Mouse (Mus musculus) ZHBTc4 (cell line): ENCODE data around the gene Fbxw11.

Source experiments
- DNase-seq: peaks from one replicate; pipeline ENCODE4 v3.0.0-alpha.2; 2011; ENCODE audit warnings: low read depth, low spot score

The Fbxw11 gene

DNA sequence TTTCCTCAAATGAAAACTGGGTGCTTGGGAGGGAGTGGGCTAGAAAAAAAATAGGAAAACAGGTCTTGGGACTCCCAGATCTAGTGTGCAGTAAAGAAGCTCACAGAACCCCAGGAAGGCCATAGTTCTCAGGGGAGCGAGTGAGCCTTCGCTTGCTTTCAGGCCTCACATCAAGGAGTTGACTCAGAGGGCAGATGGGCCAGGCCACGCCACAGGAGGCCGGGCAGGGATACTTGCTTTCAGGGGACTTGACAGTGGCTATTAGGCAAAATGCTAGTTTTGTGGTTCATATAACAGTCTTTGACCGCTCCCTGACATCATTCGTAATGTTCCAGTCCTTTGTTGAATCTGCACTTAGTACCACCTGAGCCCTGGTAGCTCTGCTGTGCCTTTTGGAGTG, 18.6 kb upstream of the Fbxw11 start:
- no peak for DNase-seq

DNA sequence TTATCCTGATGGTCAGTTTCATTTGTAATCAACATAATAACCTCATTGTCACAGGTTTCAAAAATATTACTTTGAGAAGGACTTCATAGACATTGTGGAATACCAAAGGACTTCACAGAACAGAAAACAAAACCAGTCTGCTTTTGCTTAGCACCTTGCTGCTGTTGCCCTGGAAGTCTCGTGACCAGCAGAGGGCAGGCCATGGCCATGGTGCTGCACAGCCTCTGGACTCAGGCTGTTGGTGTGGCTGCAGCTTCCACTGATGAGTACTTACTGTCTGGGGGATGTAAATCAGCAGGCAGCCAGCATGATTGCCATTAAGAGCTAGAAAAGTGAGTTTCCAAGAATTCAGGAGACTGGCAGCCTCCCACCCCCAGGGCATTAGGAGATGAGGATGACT, 16.8 kb upstream of the Fbxw11 start:
- DNase-seq: peak; percentile 55

DNA sequence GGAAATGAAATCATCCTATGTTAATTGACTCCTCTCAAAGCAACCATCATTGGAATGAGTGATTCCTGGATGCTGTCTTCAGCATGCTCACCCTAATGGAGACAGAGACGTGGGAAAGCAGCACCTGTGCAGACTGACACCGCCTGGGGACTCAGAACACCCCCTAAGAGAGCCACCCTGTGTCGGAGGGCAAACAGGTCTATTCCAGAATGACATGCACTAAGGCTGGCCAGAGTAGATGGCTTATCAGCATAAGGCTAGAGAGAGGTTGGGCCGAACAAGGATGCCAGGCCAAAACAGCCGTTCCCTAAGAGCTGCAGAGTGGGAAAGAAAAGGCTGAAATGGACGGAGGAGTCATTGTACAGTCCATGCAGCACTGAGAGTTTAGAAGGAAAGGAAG, 16.4 kb upstream of the Fbxw11 start:
- DNase-seq: no peak

DNA sequence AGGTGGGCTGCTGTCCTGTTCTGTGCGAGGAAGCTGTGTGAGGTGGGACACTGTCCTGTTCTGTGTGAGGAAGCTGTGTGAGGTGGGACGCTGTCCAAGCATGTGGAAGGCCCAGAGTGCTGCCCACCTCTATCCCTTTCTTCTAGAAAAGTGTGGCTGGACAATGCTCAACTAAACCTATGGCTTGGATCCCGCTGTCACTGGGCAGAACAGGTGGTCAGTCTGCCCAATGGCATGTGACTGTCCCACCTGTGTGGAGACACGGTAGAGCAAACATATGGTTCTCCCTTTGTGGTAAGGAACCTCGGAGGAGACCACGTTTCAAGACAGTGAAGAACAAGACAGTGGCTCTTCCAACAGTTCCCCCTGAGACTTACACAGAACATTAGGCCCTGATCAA, 14.6 kb upstream of the Fbxw11 start:
- DNase-seq: no peak

DNA sequence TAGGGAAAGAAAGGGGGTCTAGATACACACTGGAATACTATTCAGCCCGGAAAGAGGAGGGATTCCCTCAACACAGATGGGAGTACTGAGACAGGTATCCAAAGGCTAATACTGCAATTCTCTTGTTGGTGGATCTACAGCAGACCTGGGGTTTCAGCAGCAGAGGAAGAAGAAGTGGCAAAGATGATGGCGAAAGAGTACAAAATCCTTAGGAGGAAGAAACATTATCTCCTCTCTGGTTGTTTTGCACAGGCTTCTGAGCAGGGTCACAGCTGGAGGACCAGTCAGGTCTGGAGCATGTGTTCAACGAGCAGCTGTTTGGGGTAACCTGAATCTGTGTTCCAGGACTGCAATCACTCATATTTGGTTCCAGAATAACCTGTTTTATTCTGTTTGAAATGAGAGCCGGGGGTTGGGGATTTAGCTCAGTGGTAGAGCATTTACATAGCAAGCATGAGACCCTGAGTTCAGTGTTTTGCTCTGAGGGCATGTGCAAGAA, 12.8 kb upstream of the Fbxw11 start:
- DNase-seq: no peak

DNA sequence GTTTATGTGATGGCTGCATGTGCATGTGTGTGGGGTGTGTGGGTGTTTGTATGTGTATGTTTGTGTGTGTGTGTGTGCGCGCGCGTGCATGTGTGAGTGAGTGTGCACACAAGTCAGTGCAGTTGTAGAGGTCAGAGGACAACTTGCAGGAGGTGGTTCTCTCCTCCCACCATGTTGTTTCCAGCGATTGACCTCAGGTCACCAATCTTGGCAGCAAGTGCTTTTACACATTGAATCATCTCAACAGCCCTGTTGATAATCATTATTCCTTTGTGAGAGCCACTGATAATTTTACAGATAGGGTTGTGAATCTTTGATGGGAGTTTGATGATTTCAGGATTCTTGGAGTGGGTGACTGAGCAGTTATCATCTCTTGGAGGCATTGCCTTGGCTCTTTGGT, 9.9 kb upstream of the Fbxw11 start:
- no peak for DNase-seq

DNA sequence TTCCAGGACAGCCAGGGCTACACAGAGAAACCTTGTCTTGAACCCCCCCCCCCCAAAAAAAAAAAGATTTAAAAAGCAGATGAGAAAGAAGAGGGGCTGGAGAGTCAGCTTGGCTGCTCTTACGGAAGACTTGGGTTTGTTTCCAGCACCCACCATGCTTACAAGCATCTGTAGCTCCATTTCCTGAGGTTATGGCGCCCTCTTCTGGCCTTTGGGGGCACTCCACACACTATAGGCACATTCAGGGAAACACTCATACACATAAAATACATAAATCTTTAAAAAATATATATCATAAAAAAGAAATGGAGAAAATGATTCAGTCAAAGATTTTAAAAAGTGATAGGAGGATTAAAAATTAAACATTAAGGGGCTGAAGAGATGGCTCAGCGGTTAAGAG, 9.0 kb upstream of the Fbxw11 start:
- peak; percentile 81 for DNase-seq

DNA sequence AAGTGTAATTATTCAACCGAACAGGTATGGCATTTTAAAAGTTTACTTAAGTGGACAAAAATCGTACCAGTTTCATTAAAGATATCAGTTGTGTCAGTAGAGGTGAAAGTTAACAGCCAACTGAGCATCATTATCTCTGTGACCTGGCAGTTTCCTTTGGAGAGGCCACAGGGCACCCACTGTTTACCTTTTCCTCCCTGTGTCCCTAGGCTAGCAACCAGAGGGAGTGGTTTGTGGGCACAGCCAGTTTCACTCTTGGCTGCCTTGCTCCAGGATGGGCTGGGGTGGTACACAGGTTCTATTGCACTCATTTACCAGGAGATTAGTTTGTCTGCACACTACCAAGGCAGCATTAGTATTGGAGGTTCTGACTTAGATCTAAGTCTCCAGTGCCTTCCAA, 8.4 kb upstream of the Fbxw11 start:
- no peak for DNase-seq

DNA sequence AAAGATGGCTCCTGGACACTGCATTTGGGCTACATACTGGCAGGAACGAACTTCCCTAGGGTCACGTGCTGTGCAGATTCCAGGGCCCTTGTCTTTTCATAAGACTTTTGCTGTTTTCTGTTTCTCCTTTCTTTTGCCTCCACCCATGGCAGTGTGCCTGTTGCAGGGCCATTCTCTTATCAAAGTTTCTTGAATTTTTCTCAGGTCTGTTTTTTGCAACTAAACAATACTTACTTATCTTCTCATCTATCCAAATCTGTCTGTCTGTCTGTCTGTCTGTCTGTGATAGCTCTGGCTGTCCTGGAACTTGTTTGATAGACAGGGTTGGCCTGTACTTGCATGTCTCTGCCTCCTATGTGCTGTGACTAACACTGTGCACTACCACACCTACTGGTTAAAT, 7.7 kb upstream of the Fbxw11 start:
- no peak for DNase-seq

DNA sequence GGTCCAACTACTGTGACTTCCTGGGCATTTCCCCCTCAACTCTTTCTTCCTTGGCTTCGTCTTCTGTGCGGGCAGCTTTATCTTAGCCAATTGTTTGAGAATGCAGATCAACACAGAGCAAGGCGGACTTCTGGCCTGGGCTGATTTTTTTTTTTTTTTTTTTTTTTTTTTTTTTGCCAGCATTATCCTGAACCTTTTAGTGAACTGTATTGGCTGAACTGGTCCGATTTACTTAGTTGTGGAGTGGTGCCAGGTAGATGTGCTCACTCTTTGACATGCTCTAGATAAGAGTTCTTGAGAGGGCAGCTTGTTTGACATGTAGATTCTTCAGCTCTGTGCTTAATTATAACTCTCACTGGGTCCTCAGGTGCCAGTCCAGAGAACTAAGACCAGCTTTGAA, 6.2 kb upstream of the Fbxw11 start:
- DNase-seq: no peak

DNA sequence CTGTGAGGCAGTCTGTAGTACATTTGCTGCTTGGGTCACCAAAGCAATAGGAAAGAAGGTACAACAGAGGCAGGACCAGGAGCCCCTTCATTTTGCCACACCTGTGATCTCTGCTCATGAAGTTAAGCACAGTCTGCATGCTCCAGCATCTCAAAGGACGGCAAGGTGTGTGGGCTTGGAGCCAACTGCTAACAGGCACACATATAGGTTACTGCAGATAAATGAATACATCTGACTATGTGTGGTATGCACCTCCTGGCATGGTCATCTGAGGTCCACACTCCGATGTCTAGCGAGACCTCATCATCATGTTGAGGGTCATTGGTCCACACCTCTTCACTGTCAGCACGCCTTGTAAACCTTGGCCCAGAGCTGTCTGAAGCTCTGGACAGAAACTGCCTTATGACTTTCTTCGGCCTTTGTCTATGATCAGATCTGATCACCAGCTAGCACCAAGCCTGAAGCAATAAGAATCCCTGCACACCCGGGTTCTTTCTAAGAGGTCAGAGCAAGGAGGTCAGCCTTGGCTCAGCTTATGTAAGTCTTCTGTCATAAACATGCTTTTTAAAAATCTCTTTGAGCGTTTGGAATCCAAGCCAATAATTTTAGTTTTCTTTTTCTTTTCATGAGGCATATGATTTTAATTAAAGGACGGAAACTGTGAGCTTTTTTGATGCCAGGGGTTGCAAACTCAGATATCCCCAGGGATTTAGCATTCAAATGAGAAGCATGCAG, 3.8 kb upstream of the Fbxw11 start:
- no peak for DNase-seq

DNA sequence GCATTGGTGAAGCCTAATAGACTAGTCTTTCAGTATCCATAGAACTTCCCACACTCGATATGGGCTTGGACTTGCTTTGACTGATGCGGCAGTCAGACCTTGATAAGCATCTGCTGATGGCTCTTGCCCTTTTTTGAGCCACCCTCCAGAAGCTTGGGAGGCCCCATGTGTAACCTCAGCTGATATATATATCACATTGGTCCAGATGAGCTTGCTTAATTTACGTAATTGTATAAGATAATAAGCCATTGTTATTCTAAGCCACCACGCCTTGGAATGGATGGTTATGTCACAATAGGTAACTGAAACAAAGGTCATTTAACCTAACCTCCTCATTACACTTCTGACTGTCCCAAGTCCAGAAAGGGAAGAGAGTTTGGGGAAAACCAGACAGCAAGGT, 1.9 kb upstream of the Fbxw11 start:
- peak; percentile 47 for DNase-seq

DNA sequence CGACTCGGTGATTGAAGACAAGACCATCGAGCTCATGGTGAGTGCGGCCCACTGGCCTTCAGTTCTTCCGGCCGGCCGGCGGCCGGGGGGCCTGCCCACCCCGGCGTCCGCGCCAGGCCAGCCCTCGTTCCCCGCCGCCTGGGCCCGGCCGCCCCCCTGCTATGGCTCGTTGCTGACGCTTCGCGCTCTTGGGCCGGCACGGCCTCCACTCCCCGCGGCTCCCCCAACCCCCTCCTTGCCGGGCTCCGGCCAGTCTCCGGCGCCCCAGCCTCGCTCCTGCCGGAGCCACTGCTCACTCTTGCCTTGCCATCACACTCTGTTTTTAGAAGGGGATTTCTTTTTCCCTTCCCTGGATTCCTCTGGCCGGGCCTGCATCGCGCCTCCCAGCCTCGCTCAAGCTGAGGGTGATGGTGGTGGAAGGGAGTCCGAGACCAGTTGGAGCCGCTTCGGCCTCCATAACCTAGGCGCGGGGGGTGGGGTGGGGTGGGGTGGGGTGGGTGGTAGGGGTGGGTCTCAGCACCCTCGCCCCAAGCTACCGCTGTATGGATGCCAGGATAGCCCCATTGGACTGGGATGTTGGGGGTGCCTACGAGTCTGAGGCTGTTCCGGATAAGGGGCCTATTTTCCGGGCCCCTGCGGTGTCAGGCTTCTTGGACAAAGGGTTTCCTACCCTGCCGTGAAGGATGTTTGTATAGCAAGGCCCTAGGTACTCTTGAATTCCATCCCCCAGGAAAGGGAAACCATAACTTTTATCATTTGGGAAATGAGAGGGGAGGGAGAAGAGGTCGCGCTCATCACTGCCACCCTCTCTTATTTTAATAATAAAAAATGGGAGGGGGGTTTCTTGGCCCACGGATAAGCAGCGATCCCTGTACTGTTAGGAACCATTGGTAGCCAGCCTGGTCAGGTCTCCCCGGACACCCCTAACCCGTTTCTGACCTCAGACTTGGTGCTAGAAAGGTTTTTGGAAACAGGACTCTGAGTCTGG, 669 bp downstream of the Fbxw11 start:
- peak; percentile 42 for DNase-seq

DNA sequence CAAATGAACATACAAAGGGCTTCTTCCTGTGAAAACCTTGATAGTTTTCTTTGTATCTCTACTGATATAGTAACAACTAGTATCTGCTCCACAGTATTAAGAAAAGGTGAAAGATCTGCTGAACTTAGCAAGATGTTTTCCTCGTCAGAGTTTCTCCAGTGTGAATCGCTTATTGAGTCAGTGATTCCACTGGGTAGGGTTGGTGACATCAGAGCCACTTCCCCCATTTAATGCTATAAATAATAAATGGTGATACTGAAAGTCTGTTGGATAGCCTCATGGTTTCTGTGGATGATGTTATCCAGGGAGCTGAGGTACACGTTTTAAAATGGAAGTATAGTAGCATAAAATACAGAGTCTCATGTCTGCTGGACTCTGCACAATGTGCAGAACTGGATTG, 1.5 kb downstream of the Fbxw11 start:
- DNase-seq: no peak

DNA sequence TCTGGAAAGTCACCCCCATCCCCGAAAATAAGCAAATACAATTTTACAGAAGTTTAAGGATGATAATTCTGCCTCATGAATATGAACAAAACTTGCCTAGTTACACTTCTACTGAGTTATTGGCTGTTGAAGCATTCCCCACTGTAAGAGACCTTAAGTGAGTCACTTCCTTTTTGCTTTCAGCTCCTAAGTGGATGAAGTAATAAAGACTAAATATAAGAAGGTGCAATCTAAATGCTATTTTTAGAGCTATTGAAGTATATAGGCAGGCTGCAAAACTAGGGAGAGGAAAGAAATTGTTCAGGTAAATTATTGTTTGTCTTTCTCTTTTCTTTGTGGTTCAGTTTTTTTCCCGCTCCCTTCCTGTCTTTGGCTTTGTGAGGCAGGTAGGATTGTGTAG, 4.7 kb downstream of the Fbxw11 start:
- DNase-seq: no peak

DNA sequence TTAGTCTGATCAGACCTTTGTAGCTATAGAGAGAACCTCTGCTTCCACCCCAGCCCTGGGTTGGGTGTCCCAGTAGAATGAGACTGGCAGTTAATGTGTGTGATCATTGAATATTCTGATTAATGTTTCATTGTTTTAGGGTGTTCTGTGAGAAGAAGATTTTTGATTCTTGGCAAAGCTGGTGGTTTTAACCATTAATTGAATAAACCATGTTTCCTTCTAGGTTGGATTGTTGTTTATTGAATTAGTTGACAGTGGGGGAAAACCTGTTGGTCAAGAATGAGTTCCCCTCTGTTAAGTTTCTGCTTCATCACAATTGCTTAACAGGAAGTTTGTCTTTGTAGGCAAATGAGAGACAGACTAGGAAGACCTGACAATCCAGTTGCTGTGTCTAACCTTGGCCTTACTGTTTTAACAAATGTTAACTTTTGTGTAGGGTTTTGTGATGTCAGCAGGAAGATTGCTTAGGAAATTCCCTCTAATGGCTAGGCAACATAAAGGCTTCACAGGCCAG, 7.8 kb downstream of the Fbxw11 start:
- DNase-seq: no peak

DNA sequence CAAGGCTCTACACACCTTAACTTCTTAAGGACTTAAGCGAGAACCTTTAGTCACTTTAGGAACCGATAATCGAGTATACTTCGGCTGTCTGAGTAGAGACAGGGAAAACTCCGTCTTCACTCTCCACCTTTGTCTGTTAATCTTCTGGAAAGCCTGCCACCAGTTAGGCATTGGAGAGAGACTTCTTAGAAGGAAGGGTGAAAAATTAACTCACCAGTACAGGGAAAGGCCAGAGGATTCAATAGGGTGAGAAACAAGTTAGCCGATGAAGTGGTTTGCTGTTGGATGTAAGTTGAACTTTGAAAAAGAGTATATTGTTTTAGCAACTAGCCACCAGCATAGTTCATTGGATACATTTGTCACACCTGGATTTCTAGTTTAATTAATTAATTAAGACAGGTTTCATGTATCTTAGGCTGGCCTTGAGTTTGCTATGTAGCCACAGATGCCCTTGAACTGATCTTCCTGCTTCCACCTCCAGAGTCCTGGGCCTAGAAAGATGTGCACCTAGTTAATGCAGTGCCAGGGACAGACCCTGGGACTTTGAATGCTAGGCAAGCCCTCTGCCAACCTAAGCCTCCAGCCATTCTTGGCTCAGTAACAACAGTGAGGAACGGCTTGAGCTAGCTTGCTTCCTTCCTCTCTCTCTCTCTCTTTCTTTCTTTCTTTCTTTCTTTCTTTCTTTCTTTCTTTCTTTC, 8.5 kb downstream of the Fbxw11 start:
- DNase-seq: peak; percentile 53

DNA sequence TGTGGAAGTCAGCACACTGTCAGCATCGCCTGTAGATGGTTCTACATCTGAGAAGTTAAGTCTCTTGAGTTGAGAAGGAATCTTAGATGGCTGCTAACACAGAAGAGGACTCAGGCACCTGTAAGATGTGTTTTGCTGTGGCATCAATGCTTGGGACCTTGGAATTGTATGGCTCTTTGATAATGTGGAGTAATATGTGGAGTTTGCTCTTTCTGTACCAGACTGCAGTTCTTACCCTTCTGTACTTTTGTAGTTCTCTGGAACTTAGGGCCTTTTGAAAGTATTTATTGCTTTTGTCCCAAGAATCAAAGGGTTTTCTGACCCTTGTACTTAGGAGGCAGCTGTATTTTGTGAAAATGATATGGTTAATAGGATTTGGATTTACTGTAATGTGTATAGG, 9.2 kb downstream of the Fbxw11 start:
- DNase-seq: no peak

DNA sequence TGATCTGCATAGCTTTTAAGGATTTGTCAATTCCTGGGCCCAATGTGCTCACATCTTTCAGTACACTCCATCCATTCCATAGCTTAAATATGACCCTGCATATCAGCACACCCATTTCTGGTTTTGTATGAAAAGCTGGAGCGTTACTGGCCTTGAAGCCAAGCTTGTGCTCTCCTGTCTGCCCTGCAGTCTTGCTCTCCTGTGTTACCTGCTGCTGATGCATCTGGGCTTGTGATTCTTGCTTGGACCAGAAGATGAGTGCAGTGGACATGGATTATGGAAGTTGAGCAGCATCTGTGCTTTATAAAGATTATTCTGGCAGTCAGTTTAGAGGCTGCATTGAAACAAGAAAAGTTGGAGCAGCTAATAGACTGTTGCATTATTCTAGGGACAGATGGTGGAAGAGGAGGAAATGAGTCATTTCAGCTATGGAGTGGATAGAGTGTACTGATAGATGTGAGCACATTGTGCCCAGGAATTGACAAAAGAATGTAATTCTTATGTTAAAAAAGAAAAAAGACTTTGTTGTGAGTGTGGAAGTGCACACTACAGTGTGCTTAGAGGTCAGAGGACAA, 19.6 kb downstream of the Fbxw11 start:
- DNase-seq: no peak

DNA sequence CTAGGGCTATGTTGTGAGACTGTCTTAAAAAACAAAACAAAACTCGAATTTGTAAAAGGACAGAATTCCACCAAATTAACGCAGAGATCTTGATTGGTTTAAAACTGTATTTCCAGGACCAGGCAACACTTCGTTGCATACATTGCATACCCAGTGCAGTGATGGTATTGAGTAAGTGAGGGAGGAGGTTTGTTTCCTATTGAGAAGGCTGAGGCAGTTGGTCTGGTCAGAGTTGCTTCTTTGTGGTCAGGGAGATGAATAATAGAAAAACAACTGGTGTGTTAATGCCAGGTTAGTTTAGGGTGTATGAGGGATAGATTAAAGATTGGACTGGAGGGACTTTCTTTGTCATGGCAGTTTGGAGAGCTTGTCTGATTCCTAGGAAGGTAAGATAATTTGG, 23.1 kb downstream of the Fbxw11 start:
- DNase-seq: no peak

DNA sequence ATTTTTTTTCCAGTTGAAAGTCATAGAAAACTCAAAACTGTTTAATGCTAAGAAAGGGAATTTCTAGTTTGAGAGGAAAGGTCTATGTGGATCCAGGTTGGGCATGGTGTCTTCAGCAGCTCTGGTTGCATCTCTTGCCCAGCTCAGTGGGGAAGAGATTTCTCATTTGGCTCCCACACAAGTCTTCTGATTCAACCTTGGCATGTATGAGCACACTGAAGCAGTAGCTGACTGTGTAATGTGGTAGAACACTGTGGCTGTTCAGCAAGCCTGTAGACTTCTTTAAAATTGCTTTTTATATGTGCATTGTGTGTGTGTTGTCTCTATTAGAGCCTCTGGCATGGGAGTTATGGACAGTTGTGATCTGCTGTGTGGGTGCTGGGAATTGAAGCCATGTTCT, 24.5 kb downstream of the Fbxw11 start:
- no peak for DNase-seq

DNA sequence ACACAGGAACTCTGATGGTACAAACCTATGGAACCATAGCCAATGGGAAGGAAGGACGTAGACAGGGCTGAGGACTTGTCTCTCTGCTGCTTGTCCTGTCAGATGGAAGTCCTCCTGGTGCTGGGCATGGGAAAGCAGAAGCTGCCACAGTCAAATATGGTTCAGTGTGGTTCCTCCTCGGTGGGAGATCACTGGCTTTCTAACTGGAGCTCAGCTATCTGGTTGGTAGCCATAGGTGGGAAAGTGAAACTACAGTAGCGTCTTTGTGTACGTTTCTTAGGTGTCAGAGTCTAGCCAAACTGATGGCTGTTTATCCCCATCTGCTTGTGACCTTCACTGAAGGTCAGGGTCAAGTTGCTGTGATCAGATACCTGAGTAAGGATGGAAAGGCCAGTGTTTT, 29.0 kb downstream of the Fbxw11 start:
- DNase-seq: peak; percentile 37
